ENCODE assay signal across 13 mouse cellular contexts in genomic region chr8:80263468-80263945, GRCm38 (mm10).
DNase-seq lines count a peak whose midpoint lies in the region; ATAC-seq lines count a peak whose summit lies in the region.
"Had no signal": no experiment of that assay in that cellular context is flagged by ENCODE, and none has a peak within 500 bp of the region (broad histone marks: within the 10 kb centered on the region; RNA-seq: fewer than 3 reads in every experiment).

No protein-coding gene starts in this region.

- 30% methylated on average over 11 of the region's 11 CpGs for WGBS in kidney, embryonic 16.5 days

- no peak overlapping the region for H3K4me3 ChIP-seq in kidney, embryonic 16.5 days (ENCODE audit: low read length)

- H3K4me2 ChIP-seq in kidney, embryonic 16.5 days (replicated peaks; ENCODE audit: low read depth, low read length) = 0 out of 2 replicates have a peak overlapping the region, but pooled peaks have one; percentile 10

- H3K9me3 ChIP-seq in kidney, embryonic 16.5 days (ENCODE audit: low read length) = no peaks in the 10 kb centered on the region

- no peak overlapping the region for H3K9ac ChIP-seq in kidney, embryonic 16.5 days (replicated peaks; ENCODE audit: low read length)
- H3K9ac ChIP-seq: liver, embryonic 14.5 days had no signal

- ATAC-seq in kidney, embryonic 16.5 days (ENCODE audit: low FRiP score, low TSS enrichment) = no peak
- peak; percentile 45 for ATAC-seq in common myeloid progenitor, adult 5-6 weeks (replicated peaks; ENCODE audit: low read depth, poor library complexity, severe bottlenecking)
- peak; percentile 55 to 64 for ATAC-seq in hematopoietic stem cell, adult 5-6 weeks (replicated peaks in 1 of 2; ENCODE audit: insufficient read depth in 1 of 2, low FRiP score in 2 of 2, low TSS enrichment in 1 of 2, low read depth in 1 of 2, poor library complexity in 2 of 2, severe bottlenecking in 2 of 2)
- no peak for ATAC-seq in activated CD4-positive, CD25-positive, alpha-beta regulatory T cell, adult 4 months
- ATAC-seq: CD4-positive, CD25-positive, alpha-beta regulatory T cell, adult 4 months had no signal

- H3K36me3 ChIP-seq in kidney, embryonic 16.5 days (ENCODE audit: insufficient read depth, low read length) = no peaks in the 10 kb centered on the region

- H3K4me1 ChIP-seq in kidney, embryonic 16.5 days (ENCODE audit: insufficient read depth, low read length) = peaks cover 6% of the 10 kb centered on the region; the same call in 1 of the 2 replicates

- DNase-seq in kidney, postnatal 36 days = no peak
- DNase-seq in mesoderm, embryonic 11.5 days (ENCODE audit: low read depth, low spot score) = peak; percentile 29
- no peak for DNase-seq in T-cell, adult 2 months (ENCODE audit: low spot score)
- no peak for DNase-seq in urinary bladder, adult 18-20 months (ENCODE audit: low spot score in 2 of 2)
- DNase-seq: adrenal gland, postnatal 25 days; cerebellum, adult 2 months; thymus, postnatal 14 days had no signal

- no peak overlapping the region for H3K27ac ChIP-seq in kidney, embryonic 16.5 days (ENCODE audit: low read length)
- H3K27ac ChIP-seq: liver, embryonic 14.5 days had no signal

- no peaks in the 10 kb centered on the region for H3K27me3 ChIP-seq in kidney, embryonic 16.5 days (ENCODE audit: insufficient read depth, low read length)

Comparison
In these comparisons a context has a peak if more than half of its experiments do, and no peak if none do; other contexts are left out.
1. ATAC-seq: peak in common myeloid progenitor, adult 5-6 weeks (single experiment) and hematopoietic stem cell, adult 5-6 weeks (2 of 2); none in kidney, embryonic 16.5 days (single experiment) and activated CD4-positive, CD25-positive, alpha-beta regulatory T cell, adult 4 months (single experiment).